ENCODE assay signal across 8 mouse cellular contexts in genomic region chr11:87126281-87126823, GRCm38 (mm10). TPM values are rescaled to one million over a fixed set of nuclear protein-coding genes. Genes with fewer than 3 reads are reported as not detected.
DNase-seq lines count a peak whose midpoint lies in the region; ATAC-seq and TF ChIP-seq lines count a peak whose summit lies in the region.

No protein-coding gene starts in this region.

- 2% methylated on average over 12 of the region's 12 CpGs for WGBS in cerebellum, adult 2 months
- whole genome bisulfite sequencing in thymus, adult 2 months, result 7% methylated on average over 12 of the region's 12 CpGs
- WGBS in limb, embryonic 14.5 days, result 2% methylated on average over 12 of the region's 12 CpGs

- no peak for TF ChIP-seq CTCF in cerebellum, adult 2 months (IDR thresholded peaks at IDR 0.05; ENCODE audit: borderline replicate concordance, insufficient read depth, low read depth, low read length)
- TF ChIP-seq CTCF in thymus, adult 2 months (IDR thresholded peaks at IDR 0.05; ENCODE audit: borderline replicate concordance, control insufficient read depth, extremely low read depth, insufficient read depth, low read length, poor library complexity), result no peak

- peaks cover 4% of the 10 kb centered on the region for H3K4me1 ChIP-seq in cerebellum, adult 2 months (ENCODE audit: control insufficient read depth, insufficient read depth, low read length)
- H3K4me1 ChIP-seq in thymus, adult 2 months (replicated peaks; ENCODE audit: control insufficient read depth, insufficient read depth, low read length), result 0 out of 2 replicates have a peak, but pooled peaks cover 2% of the 10 kb centered on the region
- H3K4me1 ChIP-seq in limb, embryonic 14.5 days (ENCODE audit: control insufficient read depth, insufficient read depth, low read length), result peaks cover 4% of the 10 kb centered on the region; the same call in 1 of the 2 replicates

- DNase-seq in cerebellum, adult 2 months, result peak in 1 of 2 experiments; percentile 9
- no peak for DNase-seq in cerebellum, adult 11 months
- DNase-seq in thymus, adult 2 months, result no peak
- DNase-seq in thymus, postnatal 14 days, result no peak
- peak; percentile 8 for DNase-seq in limb, embryonic 14.5 days (ENCODE audit: low spot score)
- DNase-seq in retina, postnatal 1 day, result no peak
- DNase-seq in gastrocnemius, postnatal 25 days, result no peak

- H3K27me3 ChIP-seq in cerebellum, adult 2 months (ENCODE audit: control insufficient read depth, insufficient read depth, low read length), result no peaks in the 10 kb centered on the region
- no peaks in the 10 kb centered on the region for H3K27me3 ChIP-seq in thymus, adult 2 months (ENCODE audit: control insufficient read depth, insufficient read depth, low read length)
- no peaks in the 10 kb centered on the region for H3K27me3 ChIP-seq in limb, embryonic 14.5 days (ENCODE audit: control insufficient read depth, insufficient read depth, low read length)

- H3K4me3 ChIP-seq in cerebellum, adult 2 months (replicated peaks; ENCODE audit: insufficient read depth, low read depth, low read length), result peak overlapping the region; percentile 61
- peak overlapping the region; percentile 77 for H3K4me3 ChIP-seq in thymus, adult 2 months (ENCODE audit: control insufficient read depth, insufficient read depth, low read length)
- peak overlapping the region; percentile 93 for H3K4me3 ChIP-seq in limb, embryonic 14.5 days (replicated peaks; ENCODE audit: low read length)

- peak overlapping the region; percentile 76 for H3K4me2 ChIP-seq in limb, embryonic 14.5 days (replicated peaks; ENCODE audit: low read depth, low read length, severe bottlenecking)

- ATAC-seq in limb, embryonic 14.5 days (ENCODE audit: low FRiP score, low read depth), result no peak
- ATAC-seq in activated CD4-positive, CD25-positive, alpha-beta regulatory T cell, adult 4 months, result no peak

- no peak for TF ChIP-seq POLR2A in cerebellum, adult 2 months (IDR thresholded peaks at IDR 0.05; ENCODE audit: borderline replicate concordance, insufficient read depth, low read length)
- no peak for TF ChIP-seq POLR2A in thymus, adult 2 months (IDR thresholded peaks at IDR 0.05; ENCODE audit: control insufficient read depth, extremely low read depth, insufficient read depth, low read length, poor library complexity)
- no peak for TF ChIP-seq POLR2A in limb, embryonic 14.5 days (IDR thresholded peaks at IDR 0.05; ENCODE audit: borderline replicate concordance, extremely low read depth, insufficient read depth, insufficient read length)

- peaks cover 20% of the 10 kb centered on the region for H3K36me3 ChIP-seq in thymus, adult 2 months (ENCODE audit: control insufficient read depth, insufficient read depth, low read length)
- H3K36me3 ChIP-seq in limb, embryonic 14.5 days (ENCODE audit: control insufficient read depth, insufficient read depth, low read length), result peaks cover 26% of the 10 kb centered on the region

- H3K27ac ChIP-seq in cerebellum, adult 2 months (ENCODE audit: insufficient read depth, low read length), result no peak overlapping the region
- no peak overlapping the region; the same call in 1 of the 2 replicates for H3K27ac ChIP-seq in thymus, adult 2 months (ENCODE audit: control insufficient read depth, insufficient read depth, low read length)
- H3K27ac ChIP-seq in limb, embryonic 14.5 days (replicated peaks; ENCODE audit: low read depth, low read length), result peak overlapping the region; percentile 66

- H3K9ac ChIP-seq in limb, embryonic 14.5 days (ENCODE audit: low read depth, low read length, severe bottlenecking), result peak overlapping the region; percentile 52

- H3K9me3 ChIP-seq in limb, embryonic 14.5 days (ENCODE audit: control insufficient read depth, low read length), result no peaks in the 10 kb centered on the region

RNA-seq across cellular contexts. Expression of gene Trim37, which starts 0.5 kb away (rescaled TPM):
- polyA plus RNA-seq in cerebellum, adult 2 months (2012; rRNA removed), result 119 and 121 TPM in 2 replicates
- polyA plus RNA-seq in thymus, adult 2 months (2012; rRNA removed), result 5.2 and 5.9 TPM in 2 replicates
- 9.6 and 12.3 TPM in 2 replicates for polyA plus RNA-seq in limb, embryonic 14.5 days (2012; rRNA removed)
- polyA plus RNA-seq in limb, embryonic 14.5 days (2014; fragmentation: Nextera tagmentation; extraction: Ambion mirVana), result 21.9 and 25.1 TPM in 2 replicates
- polyA plus RNA-seq in activated CD4-positive, CD25-positive, alpha-beta regulatory T cell, adult 4 months (2017; shearing (Covaris generic)), result 1 to 10 TPM; 5.8 to 8.8 TPM
- total RNA-seq in gastrocnemius, postnatal 25 days (2021), result 1 to 10 TPM; 2.7 to 3.6 TPM

RNA-seq across cellular contexts. Expression of gene Ska2, which starts 17.3 kb away (rescaled TPM):
- 11.0 and 11.2 TPM in 2 replicates for polyA plus RNA-seq in cerebellum, adult 2 months (2012; rRNA removed)
- 18.9 and 21.0 TPM in 2 replicates for polyA plus RNA-seq in thymus, adult 2 months (2012; rRNA removed)
- polyA plus RNA-seq in limb, embryonic 14.5 days (2012; rRNA removed), result 56.9 and 58.2 TPM in 2 replicates
- 50.6 and 56.4 TPM in 2 replicates for polyA plus RNA-seq in limb, embryonic 14.5 days (2014; fragmentation: Nextera tagmentation; extraction: Ambion mirVana)
- polyA plus RNA-seq in activated CD4-positive, CD25-positive, alpha-beta regulatory T cell, adult 4 months (2017; shearing (Covaris generic)), result 10 to 100 TPM; 19.5 to 22.0 TPM
- total RNA-seq in gastrocnemius, postnatal 25 days (2021), result 1 to 10 TPM; 3.7 to 3.9 TPM

RNA-seq across cellular contexts. Expression of gene Prr11, which starts 17.8 kb away (rescaled TPM):
- polyA plus RNA-seq in cerebellum, adult 2 months (2012; rRNA removed), result 0.32 and 0.44 TPM in 2 replicates
- polyA plus RNA-seq in thymus, adult 2 months (2012; rRNA removed), result 5.9 and 6.9 TPM in 2 replicates
- polyA plus RNA-seq in limb, embryonic 14.5 days (2012; rRNA removed), result 13.9 and 16.0 TPM in 2 replicates
- 9.9 and 10.6 TPM in 2 replicates for polyA plus RNA-seq in limb, embryonic 14.5 days (2014; fragmentation: Nextera tagmentation; extraction: Ambion mirVana)
- polyA plus RNA-seq in activated CD4-positive, CD25-positive, alpha-beta regulatory T cell, adult 4 months (2017; shearing (Covaris generic)), result 1 to 10 TPM; 4.0 to 5.1 TPM
- under 1 TPM; 0.36 to 0.51 TPM for total RNA-seq in gastrocnemius, postnatal 25 days (2021)

RNA-seq across cellular contexts. Expression of gene Smg8, which starts 39.8 kb away (rescaled TPM):
- 12.8 and 14.9 TPM in 2 replicates for polyA plus RNA-seq in cerebellum, adult 2 months (2012; rRNA removed)
- 13.8 and 14.1 TPM in 2 replicates for polyA plus RNA-seq in thymus, adult 2 months (2012; rRNA removed)
- 18.6 and 19.5 TPM in 2 replicates for polyA plus RNA-seq in limb, embryonic 14.5 days (2012; rRNA removed)
- 20.3 and 21.5 TPM in 2 replicates for polyA plus RNA-seq in limb, embryonic 14.5 days (2014; fragmentation: Nextera tagmentation; extraction: Ambion mirVana)
- 1 to 10 TPM; 5.8 TPM for polyA plus RNA-seq in activated CD4-positive, CD25-positive, alpha-beta regulatory T cell, adult 4 months (2017; shearing (Covaris generic))
- total RNA-seq in gastrocnemius, postnatal 25 days (2021), result 1 to 10 TPM; 6.7 to 7.2 TPM

RNA-seq across cellular contexts. Expression of gene Gdpd1, which starts 52.5 kb away (rescaled TPM):
- 39.5 and 41.2 TPM in 2 replicates for polyA plus RNA-seq in cerebellum, adult 2 months (2012; rRNA removed)
- polyA plus RNA-seq in thymus, adult 2 months (2012; rRNA removed), result 4.6 and 6.6 TPM in 2 replicates
- polyA plus RNA-seq in limb, embryonic 14.5 days (2012; rRNA removed), result 8.1 and 8.8 TPM in 2 replicates
- 19.3 and 22.0 TPM in 2 replicates for polyA plus RNA-seq in limb, embryonic 14.5 days (2014; fragmentation: Nextera tagmentation; extraction: Ambion mirVana)
- under 1 TPM in 1 of 2 experiments, not detected in 1; 0.24 TPM for polyA plus RNA-seq in activated CD4-positive, CD25-positive, alpha-beta regulatory T cell, adult 4 months (2017; shearing (Covaris generic))
- total RNA-seq in gastrocnemius, postnatal 25 days (2021), result 1 to 10 TPM; 3.5 to 4.2 TPM
